Mouse (Mus musculus) heart, postnatal 0 days (tissue): ENCODE results near the gene Olfr764-ps1.
"Not testable (repeated sequence)": the region's sequence is repeated elsewhere in the genome, so short reads cannot be mapped to it uniquely, and the experiment has no call there.

Experiments used
- CTCF ChIP-seq: IDR thresholded peaks from 2 replicates; pipeline ENCODE4 v1.5.1; 2016; ENCODE audit warnings: antibody characterized with exemption, control low read depth, low read depth
- EP300 ChIP-seq: IDR thresholded peaks from 2 replicates; pipeline ENCODE4 v1.6.1; 2016; ENCODE audit warnings: antibody characterized with exemption, low read depth

- TF ChIP-seq CTCF, EP300: not testable (repeated sequence)
Observed at GRCm38 (mm10) chr10:129082810-129083209, 43.1 kb upstream of the Olfr764-ps1 start, which contains the start of gene Olfr767.
